Mouse (Mus musculus) lung, adult 2 months (tissue): ENCODE results near the gene Defb25.

Experiments
- CTCF ChIP-seq: fragments of 200-500 bp; IDR thresholded peaks from 2 replicates; pipeline ENCODE4 v1.5.1; 2011; ENCODE audit warnings: mild to moderate bottlenecking, low read length, control low read depth; ENCODE audit not compliant: insufficient read depth
- POLR2A ChIP-seq: fragments of 200-500 bp; IDR thresholded peaks from 2 replicates; pipeline ENCODE4 v1.6.1; 2011; ENCODE audit warnings: low read depth, mild to moderate bottlenecking, control low read depth, low read length, borderline replicate concordance; ENCODE audit errors: extremely low read depth

GRCm38 (mm10) chr2:152580107-152580506 is 42.7 kb downstream of the Defb25 start, which contains the start of gene Defb19:
- TF ChIP-seq CTCF (no peak), POLR2A (no peak)
